Mouse (Mus musculus): ENCODE measurements around the gene Tex2. TPM values are rescaled to one million over a fixed set of nuclear protein-coding genes. Genes with fewer than 3 reads are reported as not detected.
A peak's percentile ranks its signal among the peaks of the same experiment; 100 is the strongest.

The Tex2 gene
- polyA plus RNA-seq, 1 experiment from 2014 or later: 18.3 TPM

GRCm38 (mm10) chr11:106615561-106615960, 2.3 kb upstream of the Tex2 start:
- Histone ChIP-seq H3K4me2 (replicated peaks) (no peak overlapping the region), H3K27ac (no peak overlapping the region), H3K27me3 (peaks cover 5% of the 10 kb centered on the region; the same call in 1 of the 2 replicates), H3K36me3 (no peaks in the 10 kb centered on the region), H3K4me3 (replicated peaks) (no peak overlapping the region), H3K9ac (replicated peaks) (no peak overlapping the region), H3K9me3 (no peaks in the 10 kb centered on the region), H3K4me1 (replicated peaks) (peaks cover 19% of the 10 kb centered on the region)
- no peak for ATAC-seq
- 79% methylated on average over 4 of the region's 4 CpGs for WGBS

GRCm38 (mm10) chr11:106614339-106614645, 1.1 kb upstream of the Tex2 start:
- ATAC-seq: no peak
- H3K4me2 ChIP-seq (replicated peaks): no peak overlapping the region
- H3K27ac ChIP-seq: no peak overlapping the region
- H3K4me1 ChIP-seq (replicated peaks): peaks cover 19% of the 10 kb centered on the region
- no peaks in the 10 kb centered on the region for H3K9me3 ChIP-seq
- H3K27me3 ChIP-seq: peaks cover 5% of the 10 kb centered on the region; the same call in 1 of the 2 replicates
- H3K9ac ChIP-seq (replicated peaks): no peak overlapping the region
- 87% methylated on average over 4 of the region's 4 CpGs for WGBS
- no peak overlapping the region for H3K4me3 ChIP-seq (replicated peaks)
- H3K36me3 ChIP-seq: no peaks in the 10 kb centered on the region

- peak overlapping the region; percentile 98 for H3K4me3 ChIP-seq (replicated peaks)
- H3K9ac ChIP-seq (replicated peaks): peak overlapping the region; percentile 93
- peak overlapping the region; percentile 95 for H3K4me2 ChIP-seq (replicated peaks)
- peaks cover 19% of the 10 kb centered on the region for H3K4me1 ChIP-seq (replicated peaks)
- no peaks in the 10 kb centered on the region for H3K9me3 ChIP-seq
- no peaks in the 10 kb centered on the region for H3K36me3 ChIP-seq
- peaks cover 5% of the 10 kb centered on the region; the same call in 1 of the 2 replicates for H3K27me3 ChIP-seq
- H3K27ac ChIP-seq: peak overlapping the region; percentile 79; the same call in 1 of the 2 replicates
- 55% methylated on average over 15 of the region's 15 CpGs for WGBS
- ATAC-seq: no peak; the same call in 1 of the 2 replicates
These were observed 565 bp upstream of the Tex2 start for GRCm38 (mm10) chr11:106613638-106614338.

- peaks cover 5% of the 10 kb centered on the region; the same call in 1 of the 2 replicates for H3K27me3 ChIP-seq
- H3K27ac ChIP-seq: peak overlapping the region; percentile 79
- ATAC-seq: peak; percentile 90
- H3K4me2 ChIP-seq (replicated peaks): peak overlapping the region; percentile 95
- WGBS: under 1% methylated on average over 67 of the region's 67 CpGs
- no peaks in the 10 kb centered on the region for H3K36me3 ChIP-seq
- H3K9me3 ChIP-seq: no peaks in the 10 kb centered on the region
- peak overlapping the region; percentile 93 for H3K9ac ChIP-seq (replicated peaks)
- H3K4me1 ChIP-seq (replicated peaks): peaks cover 19% of the 10 kb centered on the region
- H3K4me3 ChIP-seq (replicated peaks): peak overlapping the region; percentile 98
These were observed 838 bp downstream of the Tex2 start for GRCm38 (mm10) chr11:106612209-106612960.

- Histone ChIP-seq H3K9ac (replicated peaks) (no peak overlapping the region), H3K27me3 (peaks cover 5% of the 10 kb centered on the region; the same call in 1 of the 2 replicates), H3K4me2 (replicated peaks) (no peak overlapping the region), H3K27ac (no peak overlapping the region), H3K4me1 (replicated peaks) (peaks cover 31% of the 10 kb centered on the region), H3K36me3 (no peaks in the 10 kb centered on the region), H3K9me3 (no peaks in the 10 kb centered on the region), H3K4me3 (replicated peaks) (no peak overlapping the region)
- no peak for ATAC-seq
- 83% methylated on average over 8 of the region's 8 CpGs for WGBS
These were observed 3.5 kb downstream of the Tex2 start for GRCm38 (mm10) chr11:106609731-106610130.

- H3K4me2 ChIP-seq (replicated peaks): no peak overlapping the region
- no peak overlapping the region for H3K9ac ChIP-seq (replicated peaks)
- peaks cover 25% of the 10 kb centered on the region for H3K4me1 ChIP-seq (replicated peaks)
- no peaks in the 10 kb centered on the region for H3K9me3 ChIP-seq
- no peak overlapping the region for H3K4me3 ChIP-seq (replicated peaks)
- WGBS: 61% methylated on average over 6 of the region's 6 CpGs
- peaks cover 5% of the 10 kb centered on the region; the same call in 1 of the 2 replicates for H3K27me3 ChIP-seq
- no peaks in the 10 kb centered on the region for H3K36me3 ChIP-seq
- no peak for ATAC-seq
- H3K27ac ChIP-seq: no peak overlapping the region
These were observed 5.9 kb downstream of the Tex2 start for GRCm38 (mm10) chr11:106607316-106607715.

GRCm38 (mm10) chr11:106606042-106606441, 7.2 kb downstream of the Tex2 start:
- Histone ChIP-seq H3K4me2 (replicated peaks) (no peak overlapping the region), H3K9ac (replicated peaks) (no peak overlapping the region; the same call in 1 of the 2 replicates), H3K27me3 (no peaks in the 10 kb centered on the region), H3K4me3 (replicated peaks) (no peak overlapping the region), H3K36me3 (no peaks in the 10 kb centered on the region), H3K27ac (peak overlapping the region; percentile 25; the same call in 1 of the 2 replicates), H3K9me3 (no peaks in the 10 kb centered on the region), H3K4me1 (replicated peaks) (peaks cover 13% of the 10 kb centered on the region)
- ATAC-seq: no peak
- 47% methylated on average over 5 of the region's 5 CpGs for WGBS

GRCm38 (mm10) chr11:106603230-106603629, 10.0 kb downstream of the Tex2 start:
- no peak overlapping the region for H3K9ac ChIP-seq (replicated peaks)
- ATAC-seq: no peak
- H3K27ac ChIP-seq: no peak overlapping the region
- 94% methylated on average over 11 of the region's 11 CpGs for WGBS
- H3K36me3 ChIP-seq: no peaks in the 10 kb centered on the region
- no peak overlapping the region for H3K4me2 ChIP-seq (replicated peaks)
- H3K4me1 ChIP-seq (replicated peaks): peaks cover 15% of the 10 kb centered on the region
- no peaks in the 10 kb centered on the region for H3K27me3 ChIP-seq
- no peak overlapping the region for H3K4me3 ChIP-seq (replicated peaks)
- no peaks in the 10 kb centered on the region for H3K9me3 ChIP-seq

GRCm38 (mm10) chr11:106600124-106600523, 13.1 kb downstream of the Tex2 start:
- peaks cover 7% of the 10 kb centered on the region for H3K4me1 ChIP-seq (replicated peaks)
- H3K27ac ChIP-seq: no peak overlapping the region
- H3K9ac ChIP-seq (replicated peaks): no peak overlapping the region
- 86% methylated on average over 5 of the region's 5 CpGs for WGBS
- H3K36me3 ChIP-seq: no peaks in the 10 kb centered on the region
- no peak for ATAC-seq
- no peak overlapping the region for H3K4me2 ChIP-seq (replicated peaks)
- no peaks in the 10 kb centered on the region for H3K27me3 ChIP-seq
- no peak overlapping the region for H3K4me3 ChIP-seq (replicated peaks)
- no peaks in the 10 kb centered on the region for H3K9me3 ChIP-seq

- Histone ChIP-seq H3K27ac (no peak overlapping the region), H3K36me3 (no peaks in the 10 kb centered on the region), H3K9me3 (no peaks in the 10 kb centered on the region), H3K9ac (replicated peaks) (no peak overlapping the region), H3K4me2 (replicated peaks) (no peak overlapping the region), H3K27me3 (no peaks in the 10 kb centered on the region), H3K4me1 (replicated peaks) (peaks cover 7% of the 10 kb centered on the region), H3K4me3 (replicated peaks) (no peak overlapping the region)
- 84% methylated on average over 7 of the region's 7 CpGs for WGBS
- no peak for ATAC-seq
These were observed 13.9 kb downstream of the Tex2 start for GRCm38 (mm10) chr11:106599345-106599744.

GRCm38 (mm10) chr11:106598339-106598738, 14.9 kb downstream of the Tex2 start:
- H3K27ac ChIP-seq: no peak overlapping the region
- no peak overlapping the region for H3K4me3 ChIP-seq (replicated peaks)
- no peaks in the 10 kb centered on the region for H3K9me3 ChIP-seq
- no peaks in the 10 kb centered on the region for H3K27me3 ChIP-seq
- ATAC-seq: no peak
- 90% methylated on average over 6 of the region's 6 CpGs for WGBS
- no peak overlapping the region for H3K4me2 ChIP-seq (replicated peaks)
- peaks cover 7% of the 10 kb centered on the region for H3K4me1 ChIP-seq (replicated peaks)
- no peak overlapping the region for H3K9ac ChIP-seq (replicated peaks)
- H3K36me3 ChIP-seq: no peaks in the 10 kb centered on the region

- H3K4me3 ChIP-seq (replicated peaks): no peak overlapping the region
- H3K36me3 ChIP-seq: no peaks in the 10 kb centered on the region
- H3K9ac ChIP-seq (replicated peaks): no peak overlapping the region
- no peak for ATAC-seq
- no peaks in the 10 kb centered on the region for H3K9me3 ChIP-seq
- peaks cover 7% of the 10 kb centered on the region for H3K4me1 ChIP-seq (replicated peaks)
- 66% methylated on average over 10 of the region's 10 CpGs for WGBS
- no peak overlapping the region for H3K4me2 ChIP-seq (replicated peaks)
- H3K27me3 ChIP-seq: no peaks in the 10 kb centered on the region
- no peak overlapping the region for H3K27ac ChIP-seq
These were observed 15.4 kb downstream of the Tex2 start for GRCm38 (mm10) chr11:106597737-106598330.
